Mouse (Mus musculus): Measurements from ENCODE around the gene Ube2d1. TPM values are rescaled to one million over a fixed set of nuclear protein-coding genes. Genes with fewer than 3 reads are reported as not detected.

Gene Ube2d1
- polyA plus RNA-seq, 1 experiment = 26.7 TPM

DNA sequence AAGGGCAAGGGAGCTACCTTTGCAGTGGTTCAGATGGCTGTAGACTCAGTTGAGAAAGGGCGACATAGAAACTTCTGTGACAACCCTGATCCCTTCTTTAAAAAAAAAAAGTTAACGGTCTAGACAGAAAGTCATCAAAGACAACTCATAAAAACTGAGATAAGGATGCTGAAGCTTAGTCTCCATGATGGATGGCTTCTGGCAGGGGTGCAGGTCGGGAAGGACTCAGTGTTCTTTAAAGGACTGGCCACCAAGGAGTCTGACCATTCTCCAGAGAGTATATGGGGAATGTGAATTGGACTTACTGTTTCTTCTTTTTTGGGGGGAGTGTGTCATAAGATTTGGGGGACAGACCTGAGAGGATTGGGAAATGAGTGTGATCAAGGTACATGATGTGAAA lies 29.5 kb upstream of the Ube2d1 start:
- no peaks in the 10 kb centered on the region for H3K4me1 ChIP-seq (ENCODE audit: control insufficient read depth, insufficient read depth, low read length)
- H3K27me3 ChIP-seq (replicated peaks; ENCODE audit: control insufficient read depth, insufficient read depth, low read length) = no peaks in the 10 kb centered on the region
- H3K27ac ChIP-seq (ENCODE audit: insufficient read depth, low read depth, low read length) = no peak overlapping the region
- 49% methylated on average over 3 of the region's 3 CpGs for WGBS
- DNase-seq = no peak
- no peaks in the 10 kb centered on the region for H3K36me3 ChIP-seq (ENCODE audit: control insufficient read depth, insufficient read depth, low read length)
- TF ChIP-seq CTCF (conservative IDR thresholded peaks at IDR 0.05; ENCODE audit: insufficient read depth, insufficient read length, low read depth, low read length) (no peak), POLR2A (IDR thresholded peaks at IDR 0.05; ENCODE audit: low read depth, low read length) (no peak)
- H3K4me3 ChIP-seq (ENCODE audit: insufficient read depth, low read depth, low read length) = no peak overlapping the region

DNA sequence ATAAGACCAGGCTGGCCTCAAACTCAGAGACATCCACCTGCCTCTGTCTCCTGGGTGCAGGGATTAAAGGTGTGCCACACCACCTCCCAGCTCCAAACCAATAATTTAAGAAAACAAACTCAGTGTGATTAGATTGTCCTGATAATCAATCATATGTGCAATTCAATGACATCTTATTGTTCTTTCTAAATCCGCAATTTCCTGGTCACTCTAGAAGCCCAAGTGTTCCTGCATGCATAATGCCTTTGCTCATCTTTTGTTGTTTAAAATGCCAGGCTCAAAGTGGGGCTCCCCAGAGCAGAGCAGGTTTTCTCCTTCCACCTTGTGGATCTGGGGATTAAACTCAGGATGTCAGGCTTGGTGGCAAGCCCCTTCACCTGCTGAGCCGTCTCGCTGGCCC lies 25.2 kb upstream of the Ube2d1 start:
- WGBS = 78% methylated on average over 3 of the region's 3 CpGs
- Histone ChIP-seq H3K36me3 (ENCODE audit: control insufficient read depth, insufficient read depth, low read length) (no peaks in the 10 kb centered on the region), H3K27ac (ENCODE audit: insufficient read depth, low read depth, low read length) (no peak overlapping the region), H3K4me1 (ENCODE audit: control insufficient read depth, insufficient read depth, low read length) (no peaks in the 10 kb centered on the region), H3K27me3 (replicated peaks; ENCODE audit: control insufficient read depth, insufficient read depth, low read length) (no peaks in the 10 kb centered on the region), H3K4me3 (ENCODE audit: insufficient read depth, low read depth, low read length) (no peak overlapping the region)
- TF ChIP-seq POLR2A (IDR thresholded peaks at IDR 0.05; ENCODE audit: low read depth, low read length) = no peak
- TF ChIP-seq CTCF (conservative IDR thresholded peaks at IDR 0.05; ENCODE audit: insufficient read depth, insufficient read length, low read depth, low read length) = no peak
- DNase-seq = no peak

DNA sequence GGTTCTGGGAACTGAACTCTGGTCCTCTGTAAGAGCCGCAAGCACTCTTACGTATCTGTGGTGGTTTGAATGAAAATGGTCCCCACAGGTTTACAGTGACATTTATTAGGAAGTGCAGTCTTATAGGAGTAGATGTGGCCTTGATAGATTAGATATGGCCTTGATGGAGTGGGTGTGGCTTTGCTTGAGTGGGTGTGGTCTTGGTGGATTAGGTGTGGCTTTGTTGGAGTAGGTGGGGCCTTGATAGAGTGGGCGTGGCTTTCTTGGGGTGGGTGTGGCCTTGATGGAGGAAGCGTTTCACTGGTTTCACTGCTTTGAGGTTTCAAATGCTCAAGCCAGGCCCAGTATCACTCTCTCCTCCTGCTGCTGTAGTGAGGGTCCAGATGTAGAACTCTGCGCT lies 23.1 kb upstream of the Ube2d1 start:
- no peak overlapping the region for H3K4me3 ChIP-seq (ENCODE audit: insufficient read depth, low read depth, low read length)
- no peak for DNase-seq
- H3K27me3 ChIP-seq (replicated peaks; ENCODE audit: control insufficient read depth, insufficient read depth, low read length) = no peaks in the 10 kb centered on the region
- H3K36me3 ChIP-seq (ENCODE audit: control insufficient read depth, insufficient read depth, low read length) = no peaks in the 10 kb centered on the region
- no peaks in the 10 kb centered on the region; the same call in 1 of the 2 replicates for H3K4me1 ChIP-seq (ENCODE audit: control insufficient read depth, insufficient read depth, low read length)
- WGBS = 91% methylated on average over 5 of the region's 5 CpGs
- TF ChIP-seq CTCF (conservative IDR thresholded peaks at IDR 0.05; ENCODE audit: insufficient read depth, insufficient read length, low read depth, low read length) = no peak
- TF ChIP-seq POLR2A (IDR thresholded peaks at IDR 0.05; ENCODE audit: low read depth, low read length) = no peak
- H3K27ac ChIP-seq (ENCODE audit: insufficient read depth, low read depth, low read length) = no peak overlapping the region

DNA sequence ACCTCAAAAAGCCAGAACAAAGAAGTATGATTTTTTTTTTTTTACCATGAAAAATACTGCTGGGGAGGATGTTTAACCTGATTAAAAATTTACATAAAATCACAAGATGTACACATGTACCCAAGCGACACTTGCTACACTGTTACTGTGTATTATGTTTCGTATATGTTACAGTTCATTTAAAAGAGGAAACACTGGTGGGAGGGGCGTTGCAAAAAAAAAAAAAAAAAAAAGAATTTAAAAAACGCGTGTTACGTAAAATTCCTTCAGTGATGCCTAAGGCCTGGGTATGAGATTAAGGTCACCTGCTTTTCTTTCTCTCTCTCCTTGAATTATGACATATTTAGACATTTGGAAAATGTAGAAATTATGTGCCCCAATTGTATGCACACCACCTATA lies 21.7 kb upstream of the Ube2d1 start:
- Histone ChIP-seq H3K4me1 (ENCODE audit: control insufficient read depth, insufficient read depth, low read length) (no peaks in the 10 kb centered on the region; the same call in 1 of the 2 replicates), H3K27me3 (replicated peaks; ENCODE audit: control insufficient read depth, insufficient read depth, low read length) (no peaks in the 10 kb centered on the region), H3K27ac (ENCODE audit: insufficient read depth, low read depth, low read length) (no peak overlapping the region), H3K36me3 (ENCODE audit: control insufficient read depth, insufficient read depth, low read length) (no peaks in the 10 kb centered on the region), H3K4me3 (ENCODE audit: insufficient read depth, low read depth, low read length) (no peak overlapping the region)
- no peak for DNase-seq
- TF ChIP-seq CTCF (conservative IDR thresholded peaks at IDR 0.05; ENCODE audit: insufficient read depth, insufficient read length, low read depth, low read length) (no peak), POLR2A (IDR thresholded peaks at IDR 0.05; ENCODE audit: low read depth, low read length) (no peak)
- WGBS = 58% methylated on average over 6 of the region's 6 CpGs

DNA sequence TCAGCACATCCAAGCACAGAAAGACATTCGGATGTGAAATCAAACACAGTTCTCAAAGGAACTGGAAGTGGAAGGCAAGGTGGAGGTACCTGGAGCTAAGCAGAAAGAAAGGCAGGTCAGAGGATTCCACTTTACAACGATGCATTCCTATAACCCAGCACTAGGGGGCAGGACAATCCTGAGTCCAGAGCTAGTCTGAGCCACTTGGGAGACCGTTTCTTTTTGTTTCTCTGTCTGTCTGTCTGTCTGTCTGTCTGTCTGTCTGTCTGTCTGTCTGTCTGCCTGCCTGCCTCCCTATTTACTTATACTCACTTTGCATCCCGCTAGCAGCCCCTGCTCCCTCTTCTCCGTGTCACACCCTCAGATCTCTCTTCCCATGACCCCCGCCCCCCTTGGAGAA lies 21.1 kb upstream of the Ube2d1 start:
- TF ChIP-seq CTCF (conservative IDR thresholded peaks at IDR 0.05; ENCODE audit: insufficient read depth, insufficient read length, low read depth, low read length) = peak; percentile 75
- TF ChIP-seq POLR2A (IDR thresholded peaks at IDR 0.05; ENCODE audit: low read depth, low read length) = no peak
- 22% methylated on average over 6 of the region's 6 CpGs for WGBS
- Histone ChIP-seq H3K27me3 (replicated peaks; ENCODE audit: control insufficient read depth, insufficient read depth, low read length) (no peaks in the 10 kb centered on the region), H3K27ac (ENCODE audit: insufficient read depth, low read depth, low read length) (no peak overlapping the region), H3K4me3 (ENCODE audit: insufficient read depth, low read depth, low read length) (no peak overlapping the region), H3K4me1 (ENCODE audit: control insufficient read depth, insufficient read depth, low read length) (no peaks in the 10 kb centered on the region; the same call in 1 of the 2 replicates), H3K36me3 (ENCODE audit: control insufficient read depth, insufficient read depth, low read length) (no peaks in the 10 kb centered on the region)
- peak; percentile 59 for DNase-seq

DNA sequence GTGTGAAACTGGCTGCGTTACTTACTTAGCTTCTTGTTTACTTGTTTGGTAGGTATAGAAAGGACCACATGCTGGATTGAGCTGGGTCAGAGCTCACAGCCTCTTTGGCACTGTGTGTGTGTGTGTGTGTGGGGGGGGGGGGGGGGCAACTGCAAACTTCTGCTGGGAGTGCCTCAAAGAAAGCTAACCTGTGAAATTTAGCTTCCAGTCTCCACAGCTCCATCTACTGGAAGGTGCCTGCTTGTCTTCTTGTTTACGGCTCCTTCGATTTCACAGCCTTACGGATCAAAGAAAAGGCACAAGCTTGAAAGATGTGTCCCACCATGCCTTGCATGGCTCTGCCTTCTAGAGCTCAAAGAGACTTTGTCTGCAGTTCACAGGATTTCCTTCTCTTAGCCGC lies 17.4 kb upstream of the Ube2d1 start:
- no peaks in the 10 kb centered on the region for H3K27me3 ChIP-seq (replicated peaks; ENCODE audit: control insufficient read depth, insufficient read depth, low read length)
- H3K4me3 ChIP-seq (ENCODE audit: insufficient read depth, low read depth, low read length) = no peak overlapping the region
- no peak overlapping the region for H3K27ac ChIP-seq (ENCODE audit: insufficient read depth, low read depth, low read length)
- TF ChIP-seq CTCF (conservative IDR thresholded peaks at IDR 0.05; ENCODE audit: insufficient read depth, insufficient read length, low read depth, low read length) (peak; percentile 57), POLR2A (IDR thresholded peaks at IDR 0.05; ENCODE audit: low read depth, low read length) (no peak)
- 18% methylated on average over 5 of the region's 5 CpGs for WGBS
- no peaks in the 10 kb centered on the region; the same call in 1 of the 2 replicates for H3K4me1 ChIP-seq (ENCODE audit: control insufficient read depth, insufficient read depth, low read length)
- peak; percentile 55 for DNase-seq
- no peaks in the 10 kb centered on the region for H3K36me3 ChIP-seq (ENCODE audit: control insufficient read depth, insufficient read depth, low read length)

DNA sequence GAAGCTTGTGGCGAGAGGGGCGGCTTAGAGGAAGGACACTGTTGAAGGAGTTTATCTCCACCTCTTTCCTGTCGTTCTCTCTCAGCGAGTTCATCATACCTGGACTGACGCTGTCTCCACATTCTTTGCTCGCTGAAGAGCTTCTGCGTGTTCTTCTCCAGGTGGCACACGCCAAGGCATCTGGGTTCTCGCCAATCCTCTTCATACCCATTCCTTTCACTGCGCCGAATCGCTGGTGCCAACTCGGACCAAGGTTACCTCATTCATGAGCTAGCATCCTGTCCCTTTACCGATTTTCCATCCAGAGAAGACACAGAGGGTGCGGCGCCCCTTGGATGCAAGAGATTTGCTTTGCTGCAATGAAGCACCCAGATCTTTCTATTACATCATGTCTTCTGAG lies 15.1 kb upstream of the Ube2d1 start:
- H3K27ac ChIP-seq (ENCODE audit: insufficient read depth, low read depth, low read length) = no peak overlapping the region
- H3K4me3 ChIP-seq (ENCODE audit: insufficient read depth, low read depth, low read length) = no peak overlapping the region
- no peaks in the 10 kb centered on the region for H3K27me3 ChIP-seq (replicated peaks; ENCODE audit: control insufficient read depth, insufficient read depth, low read length)
- no peak for DNase-seq
- no peaks in the 10 kb centered on the region; the same call in 1 of the 2 replicates for H3K4me1 ChIP-seq (ENCODE audit: control insufficient read depth, insufficient read depth, low read length)
- no peak for TF ChIP-seq CTCF (conservative IDR thresholded peaks at IDR 0.05; ENCODE audit: insufficient read depth, insufficient read length, low read depth, low read length)
- no peak for TF ChIP-seq POLR2A (IDR thresholded peaks at IDR 0.05; ENCODE audit: low read depth, low read length)
- no peaks in the 10 kb centered on the region for H3K36me3 ChIP-seq (ENCODE audit: control insufficient read depth, insufficient read depth, low read length)
- WGBS = 81% methylated on average over 16 of the region's 16 CpGs
